Mouse (Mus musculus) testis, adult 2 months (tissue): ENCODE measurements around the gene Kcnk1.

Source experiments
- CTCF ChIP-seq: fragments of 200-500 bp; IDR thresholded peaks from 2 replicates; pipeline ENCODE4 v1.5.1; 2012; ENCODE audit warnings: low read depth, mild to moderate bottlenecking, inconsistent platforms, low read length, moderate library complexity; ENCODE audit not compliant: control insufficient read depth, insufficient read depth, insufficient replicate concordance
- POLR2A ChIP-seq: fragments of 200-500 bp; IDR thresholded peaks from 2 replicates; pipeline ENCODE4 v1.6.1; 2012; ENCODE audit warnings: low read depth, mild to moderate bottlenecking, inconsistent platforms, low read length, moderate library complexity; ENCODE audit not compliant: control insufficient read depth

DNA sequence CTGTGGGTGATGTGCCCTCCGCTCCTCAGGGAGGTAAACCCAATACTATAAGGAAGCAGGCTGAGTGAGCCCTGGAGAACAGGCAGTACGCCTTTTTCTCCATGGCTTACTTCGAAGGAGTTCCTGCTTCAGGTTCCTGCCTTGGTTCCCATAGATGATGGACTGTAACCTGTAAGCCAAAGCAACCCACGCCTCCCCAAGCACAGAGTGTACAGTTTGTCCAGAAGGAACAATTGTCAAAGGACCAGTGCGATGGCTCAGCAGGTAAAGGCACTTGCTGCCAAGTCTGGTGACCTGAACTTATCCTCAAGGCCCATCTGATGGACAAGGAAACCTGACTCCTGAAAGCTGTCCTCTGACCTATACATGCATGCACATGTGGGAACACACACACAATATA is 18.7 kb downstream of the Kcnk1 start:
- TF ChIP-seq POLR2A (no peak), CTCF (no peak)
